Mouse (Mus musculus): ENCODE measurements around the gene Tnfrsf9. TPM values are rescaled to one million over a fixed set of nuclear protein-coding genes. Genes with fewer than 3 reads are reported as not detected.

The Tnfrsf9 gene
- polyA plus RNA-seq, 1 experiment from 2014 or later = 0.36 TPM

Other genes starting within 250 kb of the Tnfrsf9 start
- gene Errfi1, start 60.6 kb upstream of the Tnfrsf9 start, polyA plus RNA-seq (2014; fragmentation: Nextera tagmentation; extraction: Ambion mirVana) = 30.7 and 31.8 TPM in 2 replicates
- gene Park7, start 125 bp upstream of the Tnfrsf9 start, polyA plus RNA-seq (2014; fragmentation: Nextera tagmentation; extraction: Ambion mirVana) = 443 and 467 TPM in 2 replicates
- gene Uts2, start 82.5 kb downstream of the Tnfrsf9 start, polyA plus RNA-seq (2014; fragmentation: Nextera tagmentation; extraction: Ambion mirVana) = not detected in 2 replicates
- 6.1 and 6.6 TPM in 2 replicates for gene Per3, start 130.1 kb downstream of the Tnfrsf9 start, polyA plus RNA-seq (2014; fragmentation: Nextera tagmentation; extraction: Ambion mirVana)
- gene Vamp3, start 143.4 kb downstream of the Tnfrsf9 start, polyA plus RNA-seq (2014; fragmentation: Nextera tagmentation; extraction: Ambion mirVana) = 69.9 and 73.4 TPM in 2 replicates
- not detected in 2 replicates for gene Gm13090, start 175.0 kb downstream of the Tnfrsf9 start, polyA plus RNA-seq (2014; fragmentation: Nextera tagmentation; extraction: Ambion mirVana)